Mouse (Mus musculus): Measurements from ENCODE around the gene Spz1. TPM values are rescaled to one million over a fixed set of nuclear protein-coding genes. Genes with fewer than 3 reads are reported as not detected.
"Not testable (repeated sequence)": the region's sequence is repeated elsewhere in the genome, so short reads cannot be mapped to it uniquely, and the experiment has no call there.

Spz1 gene
- polyA plus RNA-seq (2012; ENCODE audit: insufficient read depth, insufficient read length, missing spikeins): not detected in 2 replicates

- Histone ChIP-seq H3K27ac (replicated peaks; ENCODE audit: low read depth, low read length) (no peak within 1 kb of the TSS), H3K4me3 (ENCODE audit: insufficient read depth, low read depth, low read length) (no peak within 1 kb of the TSS), H3K4me1 (ENCODE audit: control insufficient read depth, insufficient read depth, insufficient read length, low read length) (no peaks in the 10 kb centered on the region)
Measured at GRCm38 (mm10) chr13:92576072-92576471, at the start of gene Spz1. TSS of gene Spz1 (minus strand) at chr13:92576172.

GRCm38 (mm10) chr13:92616459-92616858 lies 40.5 kb upstream of the Spz1 start:
- H3K27ac ChIP-seq (replicated peaks; ENCODE audit: low read depth, low read length): no peak overlapping the region
- peaks cover 3% of the 10 kb centered on the region; the same call in 1 of the 2 replicates for H3K4me1 ChIP-seq (ENCODE audit: control insufficient read depth, insufficient read depth, insufficient read length, low read length)
- H3K4me3 ChIP-seq (ENCODE audit: insufficient read depth, low read depth, low read length): no peak overlapping the region

- H3K4me1 ChIP-seq (ENCODE audit: control insufficient read depth, insufficient read depth, insufficient read length, low read length): peaks cover 3% of the 10 kb centered on the region; the same call in 1 of the 2 replicates
- no peak overlapping the region for H3K27ac ChIP-seq (replicated peaks; ENCODE audit: low read depth, low read length)
- no peak overlapping the region for H3K4me3 ChIP-seq (ENCODE audit: insufficient read depth, low read depth, low read length)
Measured at GRCm38 (mm10) chr13:92615201-92615600, 39.2 kb upstream of the Spz1 start.

GRCm38 (mm10) chr13:92613094-92613493 lies 37.1 kb upstream of the Spz1 start:
- Histone ChIP-seq H3K27ac (replicated peaks; ENCODE audit: low read depth, low read length) (no peak overlapping the region), H3K4me3 (ENCODE audit: insufficient read depth, low read depth, low read length) (no peak overlapping the region), H3K4me1 (ENCODE audit: control insufficient read depth, insufficient read depth, insufficient read length, low read length) (peaks cover 5% of the 10 kb centered on the region; the same call in 1 of the 2 replicates)

GRCm38 (mm10) chr13:92611917-92612316 lies 35.9 kb upstream of the Spz1 start:
- Histone ChIP-seq H3K4me1 (ENCODE audit: control insufficient read depth, insufficient read depth, insufficient read length, low read length) (peaks cover 5% of the 10 kb centered on the region; the same call in 1 of the 2 replicates), H3K4me3 (ENCODE audit: insufficient read depth, low read depth, low read length) (peak overlapping the region; percentile 97; the same call in 1 of the 2 replicates), H3K27ac (replicated peaks; ENCODE audit: low read depth, low read length) (no peak overlapping the region)

GRCm38 (mm10) chr13:92611254-92611784 lies 35.3 kb upstream of the Spz1 start:
- Histone ChIP-seq H3K27ac (replicated peaks; ENCODE audit: low read depth, low read length) (peak overlapping the region; percentile 53), H3K4me3 (ENCODE audit: insufficient read depth, low read depth, low read length) (peak overlapping the region; percentile 97), H3K4me1 (ENCODE audit: control insufficient read depth, insufficient read depth, insufficient read length, low read length) (peaks cover 5% of the 10 kb centered on the region; the same call in 1 of the 2 replicates)

GRCm38 (mm10) chr13:92610311-92611221 lies 34.6 kb upstream of the Spz1 start, which contains the start of gene Serinc5:
TSS of gene Serinc5 (plus strand) at chr13:92611091.
- Histone ChIP-seq H3K4me1 (ENCODE audit: control insufficient read depth, insufficient read depth, insufficient read length, low read length) (peaks cover 5% of the 10 kb centered on the region; the same call in 1 of the 2 replicates), H3K27ac (replicated peaks; ENCODE audit: low read depth, low read length) (peak within 1 kb of the TSS; percentile 97), H3K4me3 (ENCODE audit: insufficient read depth, low read depth, low read length) (peak within 1 kb of the TSS; percentile 97)

- H3K4me1 ChIP-seq (ENCODE audit: control insufficient read depth, insufficient read depth, insufficient read length, low read length): peaks cover 5% of the 10 kb centered on the region; the same call in 1 of the 2 replicates
- H3K27ac ChIP-seq (replicated peaks; ENCODE audit: low read depth, low read length): peak overlapping the region; percentile 97
Measured at GRCm38 (mm10) chr13:92609486-92610310, 33.7 kb upstream of the Spz1 start.

GRCm38 (mm10) chr13:92605306-92605705 lies 29.3 kb upstream of the Spz1 start:
- not testable (repeated sequence) for H3K4me1 ChIP-seq (ENCODE audit: control insufficient read depth, insufficient read depth, insufficient read length, low read length); H3K27ac ChIP-seq (replicated peaks; ENCODE audit: low read depth, low read length)

More at GRCm38 (mm10) chr13:92609486-92610310, 33.7 kb upstream of the Spz1 start:
- H3K4me3 ChIP-seq (ENCODE audit: insufficient read depth, low read depth, low read length): peak overlapping the region; percentile 97

GRCm38 (mm10) chr13:92595424-92595823 lies 19.5 kb upstream of the Spz1 start:
- H3K4me3 ChIP-seq (ENCODE audit: insufficient read depth, low read depth, low read length): no peak overlapping the region
- no peak overlapping the region for H3K27ac ChIP-seq (replicated peaks; ENCODE audit: low read depth, low read length)
- H3K4me1 ChIP-seq (ENCODE audit: control insufficient read depth, insufficient read depth, insufficient read length, low read length): no peaks in the 10 kb centered on the region

More at GRCm38 (mm10) chr13:92605306-92605705, 29.3 kb upstream of the Spz1 start:
- H3K4me3 ChIP-seq (ENCODE audit: insufficient read depth, low read depth, low read length): not testable (repeated sequence)

- no peaks in the 10 kb centered on the region for H3K4me1 ChIP-seq (ENCODE audit: control insufficient read depth, insufficient read depth, insufficient read length, low read length)
- no peak overlapping the region for H3K4me3 ChIP-seq (ENCODE audit: insufficient read depth, low read depth, low read length)
- H3K27ac ChIP-seq (replicated peaks; ENCODE audit: low read depth, low read length): no peak overlapping the region
Measured at GRCm38 (mm10) chr13:92594907-92595306, 18.9 kb upstream of the Spz1 start.

GRCm38 (mm10) chr13:92594481-92594880 lies 18.5 kb upstream of the Spz1 start:
- Histone ChIP-seq H3K4me3 (ENCODE audit: insufficient read depth, low read depth, low read length) (no peak overlapping the region), H3K4me1 (ENCODE audit: control insufficient read depth, insufficient read depth, insufficient read length, low read length) (no peaks in the 10 kb centered on the region)

GRCm38 (mm10) chr13:92593731-92594396 lies 17.9 kb upstream of the Spz1 start:
- Histone ChIP-seq H3K4me1 (ENCODE audit: control insufficient read depth, insufficient read depth, insufficient read length, low read length) (no peaks in the 10 kb centered on the region), H3K4me3 (ENCODE audit: insufficient read depth, low read depth, low read length) (no peak overlapping the region), H3K27ac (replicated peaks; ENCODE audit: low read depth, low read length) (no peak overlapping the region)

More at GRCm38 (mm10) chr13:92594481-92594880, 18.5 kb upstream of the Spz1 start:
- H3K27ac ChIP-seq (replicated peaks; ENCODE audit: low read depth, low read length): no peak overlapping the region

All from brown adipose tissue, adult 24 weeks (tissue).